Mouse (Mus musculus): ENCODE results near the gene Cers6. TPM values are rescaled to one million over a fixed set of nuclear protein-coding genes. Genes with fewer than 3 reads are reported as not detected.

The Cers6 gene
- total RNA-seq, 2 experiments from 2014 or later = 7.3 to 10.9 TPM

DNA sequence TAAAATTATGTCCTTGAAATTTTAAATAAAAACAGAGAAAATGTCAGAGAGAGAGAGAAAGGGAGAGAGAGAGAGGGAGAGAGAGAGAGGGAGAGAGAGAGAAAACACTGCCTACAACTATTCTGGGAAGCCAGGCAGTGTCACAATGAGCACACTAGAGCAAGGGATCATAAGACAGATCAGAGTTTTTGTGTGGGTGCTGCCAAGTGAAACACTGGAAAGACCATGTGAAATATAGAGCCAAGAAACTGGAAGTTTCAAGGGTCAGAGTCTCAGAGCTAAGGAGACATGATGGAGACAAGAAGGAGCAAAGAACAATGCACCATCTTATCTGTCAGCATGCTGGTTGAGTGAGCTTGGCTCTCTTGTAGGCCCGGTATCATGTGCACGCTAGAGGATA lies 236.3 kb downstream of the Cers6 start:
- no peak for ATAC-seq (replicated peaks; ENCODE audit: low FRiP score, poor library complexity, severe bottlenecking)

- ATAC-seq (replicated peaks; ENCODE audit: low FRiP score, poor library complexity, severe bottlenecking) = no peak
Measured at GRCm38 (mm10) chr2:69098701-69099100, 237.5 kb downstream of the Cers6 start.

DNA sequence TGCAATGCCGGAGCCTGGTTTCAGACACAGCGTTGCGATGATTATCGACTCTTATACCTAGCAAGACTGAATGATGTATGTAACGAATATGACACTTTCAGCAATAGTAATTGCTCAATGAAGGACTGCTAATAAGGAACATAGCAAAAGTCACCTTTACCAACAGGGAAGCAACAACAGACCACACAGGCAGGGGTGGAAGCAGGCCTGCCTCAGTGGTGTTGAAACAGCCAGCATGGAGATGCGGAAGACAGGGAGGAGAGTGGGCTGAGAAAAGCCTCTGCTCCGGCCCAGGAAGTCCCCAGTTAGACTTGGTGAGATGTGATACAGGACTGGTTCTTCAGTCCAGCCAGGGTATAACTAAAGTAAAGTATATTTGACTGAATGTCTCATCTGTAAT lies 237.9 kb downstream of the Cers6 start:
- ATAC-seq (replicated peaks; ENCODE audit: low FRiP score, poor library complexity, severe bottlenecking) = no peak

DNA sequence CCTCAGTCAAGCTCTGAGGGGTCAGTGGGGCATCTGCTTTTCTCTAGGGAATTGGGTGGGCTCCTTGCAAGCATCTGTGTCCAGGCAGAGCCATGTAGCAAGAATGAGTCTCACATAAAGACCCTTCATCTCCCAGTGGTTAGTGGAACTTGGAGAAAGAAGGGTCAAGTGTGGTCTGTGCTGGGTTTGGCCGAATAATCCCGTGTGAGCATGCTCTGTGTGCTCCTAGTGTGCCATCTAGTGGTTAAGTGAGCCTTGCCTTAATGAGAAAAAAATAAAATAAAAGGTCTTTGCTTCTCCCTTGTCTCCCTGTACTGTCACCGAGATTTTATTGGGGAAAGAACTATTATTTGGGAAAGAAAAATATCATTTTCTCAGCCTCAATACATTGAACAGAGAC lies 239.5 kb downstream of the Cers6 start:
- no peak for ATAC-seq (replicated peaks; ENCODE audit: low FRiP score, poor library complexity, severe bottlenecking)

DNA sequence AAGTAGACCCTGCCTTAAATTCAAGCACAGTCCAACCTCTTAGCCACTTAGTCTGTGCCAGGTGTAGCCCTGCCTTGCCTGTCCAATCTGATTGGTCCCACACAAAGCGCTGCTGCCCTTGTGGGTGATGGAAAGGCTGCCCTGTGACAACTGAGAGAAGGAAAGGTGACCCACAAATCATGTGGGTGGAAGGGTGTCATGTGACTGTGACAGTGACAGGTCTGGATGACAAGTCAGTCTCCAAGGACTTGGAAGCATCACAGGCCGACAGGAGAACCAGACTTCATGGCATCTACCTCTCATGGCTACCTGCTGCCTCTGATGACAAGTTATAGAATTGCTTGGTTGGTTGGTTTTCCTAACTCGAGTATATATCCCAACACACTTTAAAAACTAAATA lies 242.3 kb downstream of the Cers6 start:
- ATAC-seq (replicated peaks; ENCODE audit: low FRiP score, poor library complexity, severe bottlenecking) = no peak

DNA sequence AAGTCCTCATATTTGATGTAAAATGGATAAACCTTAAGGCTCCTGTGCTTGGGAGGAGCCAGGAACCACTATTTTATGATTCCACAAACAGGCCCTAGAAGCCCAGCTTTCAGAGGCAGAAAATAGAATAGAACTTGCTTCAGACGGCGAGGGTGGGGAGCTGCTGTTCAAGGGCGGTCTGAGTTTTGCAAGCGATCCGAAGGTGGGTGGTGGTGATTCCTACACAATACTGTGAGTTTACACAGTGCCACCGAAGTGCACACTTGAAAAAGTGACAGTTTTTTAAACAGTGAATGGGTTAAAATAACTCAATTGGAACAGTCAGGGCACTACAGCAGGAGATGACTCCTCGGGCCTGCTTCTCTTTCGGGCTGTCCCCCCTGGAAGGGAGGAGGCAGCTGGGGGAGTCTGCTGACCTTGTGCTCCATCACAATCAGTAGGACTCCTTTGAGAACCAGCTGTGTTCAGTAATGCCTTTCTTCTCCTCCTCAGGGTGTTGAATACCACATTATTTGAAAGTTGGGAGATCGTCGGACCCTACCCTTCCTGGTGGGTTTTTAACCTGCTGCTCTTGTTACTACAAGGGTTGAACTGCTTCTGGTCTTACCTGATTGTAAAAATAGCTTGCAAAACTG lies 243.4 kb downstream of the Cers6 start:
- ATAC-seq (replicated peaks; ENCODE audit: low FRiP score, poor library complexity, severe bottlenecking) = no peak

- no peak for ATAC-seq (replicated peaks; ENCODE audit: low FRiP score, poor library complexity, severe bottlenecking)
Measured at GRCm38 (mm10) chr2:69109246-69109645, 248.0 kb downstream of the Cers6 start.

DNA sequence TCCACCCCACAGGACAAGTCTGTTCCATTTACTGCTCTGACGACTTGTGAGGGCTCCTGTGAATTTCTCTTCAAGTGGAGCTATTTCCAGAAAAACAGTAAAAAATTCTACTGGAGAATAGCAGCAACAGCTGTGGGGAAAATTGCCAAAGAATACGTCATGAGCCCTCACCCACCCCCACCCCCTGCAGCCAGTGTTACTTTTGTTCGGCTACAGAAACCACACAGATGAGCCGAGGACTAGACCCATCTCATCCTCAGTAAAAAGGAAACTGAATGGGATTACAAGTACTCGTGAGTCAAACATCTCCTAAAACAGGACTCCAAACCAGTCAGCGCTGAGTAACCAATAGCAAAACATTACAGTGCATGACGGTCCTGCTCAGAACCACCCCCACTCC lies 248.5 kb downstream of the Cers6 start:
- ATAC-seq (replicated peaks; ENCODE audit: low FRiP score, poor library complexity, severe bottlenecking) = no peak

GRCm38 (mm10) chr2:69112609-69113008 lies 251.4 kb downstream of the Cers6 start:
- no peak for ATAC-seq (replicated peaks; ENCODE audit: low FRiP score, poor library complexity, severe bottlenecking)

- no peak for ATAC-seq (replicated peaks; ENCODE audit: low FRiP score, poor library complexity, severe bottlenecking)
Measured at GRCm38 (mm10) chr2:69113829-69114547, 252.7 kb downstream of the Cers6 start.

DNA sequence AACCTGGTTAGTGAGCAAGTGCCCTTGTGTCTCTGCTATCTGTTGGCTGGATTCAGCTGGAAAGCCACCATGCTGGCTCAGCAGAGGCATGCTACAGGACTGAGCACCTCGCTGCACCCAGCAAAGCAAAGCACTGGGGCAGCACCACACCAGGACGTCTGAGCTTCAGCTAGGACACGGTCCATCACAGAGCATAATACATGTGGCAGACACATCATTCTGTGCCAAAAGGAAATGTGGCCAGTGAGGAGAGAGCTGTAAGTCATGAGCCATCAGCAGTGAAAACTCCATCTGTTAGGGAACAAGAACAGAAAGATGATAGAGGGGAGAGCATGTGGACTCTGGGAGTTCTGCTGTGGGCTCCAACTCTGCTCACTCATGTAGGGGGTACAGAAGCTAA lies 254.7 kb downstream of the Cers6 start:
- no peak for ATAC-seq (replicated peaks; ENCODE audit: low FRiP score, poor library complexity, severe bottlenecking)

DNA sequence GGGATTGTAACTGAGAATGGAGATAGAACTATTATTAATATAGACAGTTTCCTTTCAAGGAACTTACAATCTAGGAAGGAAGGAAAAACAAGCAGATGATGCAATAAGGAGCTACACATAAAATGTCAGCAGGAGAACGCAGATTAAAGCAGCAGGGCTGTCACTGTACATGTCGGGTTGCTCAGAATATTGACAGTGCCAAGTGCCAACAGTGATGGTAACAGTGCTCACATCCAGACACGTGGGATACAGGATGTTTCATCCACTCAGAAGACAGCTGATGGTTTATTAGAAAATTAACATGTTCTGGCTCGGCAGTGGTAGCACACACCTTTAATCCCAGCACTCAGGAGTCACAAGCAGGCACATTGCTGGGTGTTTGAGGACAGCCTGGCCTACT lies 255.5 kb downstream of the Cers6 start:
- ATAC-seq (replicated peaks; ENCODE audit: low FRiP score, poor library complexity, severe bottlenecking) = no peak

DNA sequence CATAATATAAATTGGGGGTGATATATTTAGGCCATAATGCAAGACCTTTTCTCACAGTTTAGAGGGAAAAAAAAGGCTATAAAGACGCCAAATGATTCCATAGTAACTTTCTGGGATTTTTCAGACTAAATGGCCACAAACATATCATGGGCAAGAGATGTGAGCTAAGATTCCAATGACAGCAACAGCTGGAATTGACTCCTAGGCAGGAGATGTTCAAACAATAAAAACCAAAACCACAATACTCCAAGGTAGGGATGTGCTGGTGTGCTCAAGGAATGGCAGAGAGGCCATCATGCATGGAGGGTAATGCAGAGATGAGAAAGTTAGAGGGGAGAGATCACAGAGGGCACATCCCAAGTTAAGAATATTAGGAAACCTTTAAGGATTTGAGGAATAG lies 257.8 kb downstream of the Cers6 start:
- no peak for ATAC-seq (replicated peaks; ENCODE audit: low FRiP score, poor library complexity, severe bottlenecking)

DNA sequence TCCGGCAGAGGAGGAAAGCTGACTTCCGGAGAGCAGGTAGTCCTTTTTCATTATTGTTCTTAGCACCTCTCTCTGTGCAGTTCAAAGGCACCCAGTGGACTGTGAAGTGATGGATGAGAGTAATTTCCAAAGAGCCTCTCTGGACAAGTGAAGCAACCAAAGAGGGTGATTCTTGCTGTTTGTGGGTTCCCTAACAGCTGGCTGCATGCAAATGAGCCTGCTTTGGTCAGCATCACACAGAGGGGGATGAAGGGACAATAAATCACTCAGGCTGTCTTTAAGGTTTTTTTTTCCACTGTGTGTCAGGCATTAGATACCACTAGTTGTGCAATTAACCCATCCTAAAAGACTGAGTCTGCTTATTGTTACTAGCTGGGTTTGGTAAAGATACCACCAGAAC lies 258.5 kb downstream of the Cers6 start:
- no peak for ATAC-seq (replicated peaks; ENCODE audit: low FRiP score, poor library complexity, severe bottlenecking)

DNA sequence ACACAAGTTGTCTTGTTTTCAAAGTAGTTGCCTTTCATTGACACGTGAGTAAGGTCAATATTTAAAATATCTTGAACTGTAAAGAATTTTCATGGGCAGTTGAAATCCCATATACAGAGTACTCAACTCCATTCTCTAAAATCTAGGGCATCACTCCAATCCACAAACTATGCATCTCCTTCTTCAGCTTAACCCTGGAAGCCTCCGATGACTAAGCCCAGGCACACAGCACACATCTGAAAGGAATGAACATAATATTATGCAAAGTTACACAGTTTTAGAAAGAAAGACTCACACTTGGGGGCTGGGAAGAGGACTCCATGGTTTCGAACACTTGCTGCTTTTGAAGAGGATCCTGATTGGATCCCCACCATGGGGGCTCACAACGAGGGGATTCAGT lies 260.4 kb downstream of the Cers6 start:
- ATAC-seq (replicated peaks; ENCODE audit: low FRiP score, poor library complexity, severe bottlenecking) = no peak

GRCm38 (mm10) chr2:69125425-69125824 lies 264.2 kb downstream of the Cers6 start:
- ATAC-seq (replicated peaks; ENCODE audit: low FRiP score, poor library complexity, severe bottlenecking) = no peak

GRCm38 (mm10) chr2:69128321-69128720 lies 267.1 kb downstream of the Cers6 start:
- ATAC-seq (replicated peaks; ENCODE audit: low FRiP score, poor library complexity, severe bottlenecking) = no peak

GRCm38 (mm10) chr2:69128921-69129395 lies 267.7 kb downstream of the Cers6 start:
- ATAC-seq (replicated peaks; ENCODE audit: low FRiP score, poor library complexity, severe bottlenecking) = no peak

GRCm38 (mm10) chr2:69129425-69130210 lies 268.4 kb downstream of the Cers6 start:
- no peak for ATAC-seq (replicated peaks; ENCODE audit: low FRiP score, poor library complexity, severe bottlenecking)

DNA sequence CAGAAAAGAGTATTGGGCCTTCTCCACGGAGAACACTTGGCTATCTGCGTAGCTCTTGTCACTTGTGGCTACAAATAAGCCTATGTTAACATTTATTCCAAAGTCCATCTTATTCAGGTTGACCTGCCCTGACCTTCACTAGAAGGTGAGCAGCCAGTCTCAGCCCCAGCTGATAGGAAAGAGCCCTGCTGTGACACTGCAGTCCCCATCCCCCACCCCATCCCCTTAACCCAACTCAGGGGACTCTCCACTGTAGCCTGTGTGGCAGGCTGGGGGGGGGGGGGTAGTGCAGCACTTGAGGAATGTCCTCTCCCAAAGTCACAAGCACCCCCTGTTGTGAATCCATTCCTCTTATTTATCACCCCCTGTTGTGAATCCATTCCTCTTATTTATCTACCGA lies 270.8 kb downstream of the Cers6 start:
- ATAC-seq (replicated peaks; ENCODE audit: low FRiP score, poor library complexity, severe bottlenecking) = no peak

DNA sequence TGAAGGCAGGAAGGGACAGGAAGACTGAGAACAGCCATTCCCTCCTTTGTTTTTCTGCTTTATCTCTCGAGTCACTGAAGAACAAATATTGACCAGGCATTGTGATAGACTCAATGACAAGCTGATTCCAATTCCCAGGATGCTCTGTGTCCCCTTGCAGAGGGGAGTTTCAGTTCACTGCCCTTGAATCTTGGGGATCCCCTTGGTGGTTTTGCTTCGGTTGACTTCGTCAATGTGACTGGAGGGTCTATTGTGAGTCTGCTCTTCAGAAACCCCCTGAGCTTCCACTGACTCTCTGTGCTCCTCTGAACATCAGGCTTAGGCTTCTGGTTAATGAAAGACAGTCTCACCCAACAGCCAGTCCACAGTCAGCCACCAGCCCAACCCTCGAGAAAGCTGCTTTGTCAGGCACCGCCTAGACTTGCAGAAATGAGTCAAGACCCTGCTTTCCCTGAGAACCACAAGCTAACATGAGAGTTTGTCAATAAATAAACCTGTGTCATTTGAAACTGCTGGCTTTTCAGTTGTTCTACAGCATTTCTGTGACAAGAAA lies 271.3 kb downstream of the Cers6 start:
- no peak for ATAC-seq (replicated peaks; ENCODE audit: low FRiP score, poor library complexity, severe bottlenecking)

Measured in erythroid progenitor cell, adult 5-6 weeks (primary cell).